Mouse (Mus musculus) E14TG2a.4 (cell line): ENCODE results near the gene 1700029P11Rik.

Source experiments
- CTCF ChIP-seq: conservative IDR thresholded peaks from 2 replicates; pipeline ENCODE4 v1.5.1; 2014; ENCODE audit warnings: low read length
- POU5F1 ChIP-seq: IDR thresholded peaks from 2 replicates; pipeline ENCODE4 v1.6.1; 2014; ENCODE audit warnings: low read length, borderline replicate concordance

GRCm38 (mm10) chr15:81937098-81937972 lies 43.0 kb upstream of the 1700029P11Rik start:
- TF ChIP-seq CTCF (no peak), POU5F1 (no peak)
